Mouse (Mus musculus): Measurements from ENCODE around the gene Cers3. TPM values are rescaled to one million over a fixed set of nuclear protein-coding genes. Genes with fewer than 3 reads are reported as not detected.

Gene Cers3
- polyA plus RNA-seq, 1 experiment from 2014 or later, result 5.5 TPM

- Histone ChIP-seq H3K27me3 (no peaks in the 10 kb centered on the region), H3K4me2 (peak overlapping the region; percentile 12; the same call in 1 of the 2 replicates), H3K27ac (peak overlapping the region; percentile 85), H3K9me3 (no peaks in the 10 kb centered on the region), H3K4me1 (peaks cover 44% of the 10 kb centered on the region), H3K9ac (no peak overlapping the region), H3K4me3 (no peak overlapping the region), H3K36me3 (0 out of 2 replicates have a peak, but pooled peaks cover 7% of the 10 kb centered on the region)
- WGBS, result 44% methylated on average over 14 of the region's 14 CpGs
- peak; percentile 30; the same call in 1 of the 2 replicates for ATAC-seq (ENCODE audit: borderline replicate concordance, extremely low read depth, low FRiP score, low TSS enrichment)
These were observed 128.7 kb downstream of the Cers3 start for GRCm38 (mm10) chr7:66871940-66872511.

GRCm38 (mm10) chr7:66873235-66873634 lies 129.9 kb downstream of the Cers3 start:
- peaks cover 34% of the 10 kb centered on the region for H3K4me1 ChIP-seq
- 0 out of 2 replicates have a peak, but pooled peaks cover 7% of the 10 kb centered on the region for H3K36me3 ChIP-seq
- ATAC-seq (ENCODE audit: borderline replicate concordance, extremely low read depth, low FRiP score, low TSS enrichment), result no peak
- H3K27ac ChIP-seq, result peak overlapping the region; percentile 34; the same call in 1 of the 2 replicates
- 63% methylated on average over 2 of the region's 2 CpGs for WGBS
- H3K4me2 ChIP-seq, result no peak overlapping the region
- H3K9ac ChIP-seq, result no peak overlapping the region
- no peaks in the 10 kb centered on the region for H3K9me3 ChIP-seq
- no peaks in the 10 kb centered on the region for H3K27me3 ChIP-seq
- H3K4me3 ChIP-seq, result no peak overlapping the region

Other genes starting within 250 kb of the Cers3 start
- gene Asb7, start 53.9 kb upstream of the Cers3 start, polyA plus RNA-seq (2015; fragmentation: Nextera tagmentation; extraction: Ambion mirVana), result 15.4 and 15.8 TPM in 2 replicates
- gene Lins1, start 53.6 kb upstream of the Cers3 start, polyA plus RNA-seq (2015; fragmentation: Nextera tagmentation; extraction: Ambion mirVana), result 16.1 and 17.3 TPM in 2 replicates
- 10.0 and 13.2 TPM in 2 replicates for gene Adamts17, start 96.2 kb downstream of the Cers3 start, polyA plus RNA-seq (2015; fragmentation: Nextera tagmentation; extraction: Ambion mirVana)